Mouse (Mus musculus): ENCODE measurements around the gene Zp2.

DNA sequence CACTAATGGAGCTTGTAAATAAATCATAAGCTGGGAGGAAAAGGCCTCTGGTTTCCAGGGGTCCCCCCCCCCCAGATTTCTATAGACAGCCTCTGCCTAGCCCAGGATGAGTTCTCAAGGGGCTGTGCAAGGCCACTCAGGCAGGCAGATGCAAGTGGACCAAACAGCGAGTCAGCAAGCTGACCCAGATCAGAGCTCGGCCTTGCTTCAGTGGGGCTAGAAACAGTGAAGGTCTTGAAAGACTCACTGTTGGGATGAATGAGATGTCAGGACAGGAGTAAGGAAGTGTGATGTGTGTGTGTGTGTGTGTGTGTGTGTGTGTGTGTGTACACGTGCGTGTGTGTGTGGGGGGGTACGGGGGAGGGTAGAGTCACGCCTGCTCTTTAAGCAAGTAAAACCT lies 47.7 kb upstream of the Zp2 start:
- TF ChIP-seq CTCF (IDR thresholded peaks at IDR 0.05; ENCODE audit: borderline replicate concordance, control insufficient read depth, extremely low read depth, insufficient read depth, low read length, poor library complexity) (no peak), POLR2A (IDR thresholded peaks at IDR 0.05; ENCODE audit: control insufficient read depth, extremely low read depth, insufficient read depth, low read length, poor library complexity) (no peak)

Data from thymus, adult 2 months (tissue).